Mouse (Mus musculus) frontal cortex, postnatal 10 days (tissue): ENCODE data around the gene Zfp641.

ENCODE experiments used
- DNase-seq, 2 experiments: peaks; one replicate each; pipeline ENCODE4 v3.0.0; 2022; ENCODE audit warnings: low spot score in 2 of 2, mixed read lengths in 1 of 2

Gene Zfp641

DNA sequence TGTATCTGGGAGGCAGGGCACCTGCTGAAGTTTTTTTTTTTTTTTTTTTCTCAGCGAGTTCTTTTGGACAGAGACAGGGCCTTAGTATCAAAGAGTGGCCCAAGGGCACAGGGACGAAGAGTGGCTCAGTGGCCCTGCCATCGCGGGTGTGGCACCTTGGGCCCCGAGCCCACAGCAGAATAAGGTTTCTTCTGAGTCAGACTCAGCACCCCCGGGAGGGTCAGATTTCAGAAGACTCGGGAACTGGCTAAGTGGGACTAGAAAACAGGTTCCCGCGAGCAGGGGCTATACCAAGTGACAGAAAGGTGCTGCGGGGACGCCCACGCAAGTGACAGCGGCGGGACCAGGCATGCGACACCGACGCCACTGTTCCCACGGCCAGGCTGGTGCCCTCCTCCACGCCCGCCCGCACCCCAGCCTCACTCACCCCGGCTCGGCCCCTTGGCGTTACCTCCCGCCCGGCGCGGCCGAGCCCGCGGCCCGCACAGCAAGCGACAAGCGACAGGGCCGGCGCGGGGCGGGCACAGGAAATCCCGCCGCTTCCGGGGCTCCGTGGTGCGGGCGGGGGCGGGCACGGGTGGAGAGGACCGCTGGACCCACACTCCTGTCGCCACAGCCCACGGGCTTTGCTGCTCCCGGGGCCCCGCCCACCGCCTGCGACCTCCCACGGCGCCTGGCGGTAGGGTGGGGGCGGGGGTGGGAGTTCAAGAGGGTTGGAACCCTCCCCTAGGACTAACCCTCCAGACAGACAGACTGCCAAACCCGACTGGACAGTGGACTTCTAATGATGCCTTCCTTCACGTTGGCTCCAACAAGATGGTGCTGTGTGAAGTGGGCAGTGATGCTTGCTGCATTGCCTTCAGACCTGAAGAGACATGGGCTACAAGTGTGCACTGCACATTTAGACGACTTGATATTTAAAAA lies at the start of gene Zfp641:
Zfp641 (minus strand) TSS at position 534 of the 924 bp plus-strand sequence.
- DNase-seq, result peak; percentile 14 to 53

DNA sequence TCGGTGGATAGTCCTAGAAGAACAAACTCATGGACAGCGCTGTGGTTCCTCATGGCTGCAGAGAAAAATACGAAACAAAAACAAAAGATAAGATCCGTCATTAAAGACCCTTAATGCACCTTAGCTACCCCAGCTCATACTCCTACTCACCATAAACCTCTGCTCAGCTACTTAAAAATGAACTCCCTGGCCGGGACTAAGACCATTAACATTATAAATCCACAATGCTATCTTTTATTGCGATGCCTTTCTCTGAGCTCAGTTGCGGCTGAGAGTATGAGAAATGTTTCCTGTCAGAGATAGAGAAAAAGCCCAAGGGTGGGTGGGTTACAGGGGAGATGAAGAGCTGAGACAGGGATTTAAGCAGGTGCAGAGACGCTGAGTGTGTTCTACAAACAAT lies 44.9 kb upstream of the Zfp641 start, which contains the start of gene Olfr284:
Olfr284 (minus strand) TSS at position 101 of the 400 bp plus-strand sequence.
- no peak for DNase-seq

DNA sequence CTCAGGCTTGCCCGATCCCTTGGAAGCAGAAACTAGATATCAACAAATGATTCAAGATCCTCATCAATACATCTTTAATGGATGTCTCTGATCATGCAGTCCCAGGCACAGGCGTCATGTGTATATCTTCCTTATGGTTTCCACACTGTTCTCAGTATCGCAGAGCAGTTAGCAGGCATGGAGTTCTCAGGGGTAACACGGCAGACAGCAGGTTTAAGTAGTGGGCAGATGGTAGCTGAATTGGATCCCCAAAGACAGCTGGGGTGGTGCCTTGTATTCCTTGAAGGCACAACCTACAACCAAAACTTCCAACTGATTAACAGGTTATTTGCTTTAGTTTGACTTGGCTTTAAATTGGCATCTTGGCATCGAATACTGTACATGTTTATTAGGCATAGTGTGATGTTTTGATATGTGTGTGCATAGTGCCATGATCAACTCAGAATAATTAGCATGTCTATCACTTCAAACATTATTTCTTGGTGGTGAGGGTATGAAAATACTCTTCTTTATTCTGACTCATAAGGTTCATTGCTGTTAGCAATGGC lies 21.3 kb upstream of the Zfp641 start, which contains the start of gene Olfr285:
Olfr285 (minus strand) TSS at position 177 of the 548 bp plus-strand sequence.
- DNase-seq, result no peak

DNA sequence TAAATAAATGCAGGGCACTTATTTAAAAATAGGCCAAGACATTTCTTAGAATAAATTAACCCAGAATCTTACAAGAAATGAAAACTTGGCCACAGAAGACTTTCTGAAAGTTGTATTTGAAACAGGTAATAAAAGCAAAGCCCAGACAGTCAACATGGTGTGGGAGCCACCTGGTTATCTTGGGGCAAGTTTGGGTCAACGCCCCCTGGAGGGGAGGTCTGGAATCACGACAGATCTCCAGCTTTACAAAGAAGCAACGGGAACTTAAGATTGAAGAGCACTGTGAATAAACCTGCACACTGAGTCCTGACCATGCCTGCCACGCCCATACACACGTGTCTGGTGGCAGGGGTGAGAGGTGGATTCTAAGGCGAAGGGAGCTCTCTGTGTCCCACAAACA lies 19.7 kb upstream of the Zfp641 start:
- no peak for DNase-seq

DNA sequence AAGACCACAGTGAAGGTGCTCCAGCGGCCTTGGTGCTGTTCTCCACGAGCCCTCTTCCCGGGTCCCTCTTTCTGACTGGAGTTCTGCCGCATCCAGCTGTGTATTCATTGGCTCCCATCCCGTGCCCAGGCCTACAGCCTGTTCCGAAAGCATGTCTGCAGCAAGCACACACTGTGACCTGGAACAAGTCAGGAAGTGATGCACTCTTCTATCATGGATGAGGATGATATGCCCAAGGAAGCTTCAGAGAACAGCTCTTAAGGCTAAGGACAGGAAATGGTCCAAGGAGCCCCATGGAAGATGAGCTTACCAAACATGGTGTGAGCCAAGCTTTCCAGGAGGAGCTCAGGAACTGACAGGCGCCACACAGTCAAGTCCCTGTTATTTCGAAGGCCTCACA lies 2.3 kb downstream of the Zfp641 start:
- no peak for DNase-seq

DNA sequence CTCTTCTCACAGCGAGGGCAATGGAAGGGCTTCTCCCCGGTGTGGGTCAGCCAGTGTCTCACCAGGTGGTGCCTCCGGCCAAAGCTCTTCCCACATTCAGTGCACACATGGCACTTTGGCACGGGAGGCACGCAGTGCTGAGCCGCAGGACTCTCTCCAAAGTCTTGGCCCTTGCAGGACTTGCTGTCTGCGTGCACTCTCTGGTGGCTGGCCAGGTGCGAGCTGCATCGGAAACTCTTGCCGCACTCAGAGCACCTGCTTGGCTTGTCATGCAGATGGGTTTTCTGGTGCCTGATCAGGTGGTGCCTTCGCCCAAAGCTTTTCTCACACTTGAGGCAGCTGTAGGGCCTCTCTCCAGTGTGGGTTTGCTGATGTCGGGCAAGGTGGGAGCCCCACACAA lies 7.4 kb downstream of the Zfp641 start:
- DNase-seq, result no peak

DNA sequence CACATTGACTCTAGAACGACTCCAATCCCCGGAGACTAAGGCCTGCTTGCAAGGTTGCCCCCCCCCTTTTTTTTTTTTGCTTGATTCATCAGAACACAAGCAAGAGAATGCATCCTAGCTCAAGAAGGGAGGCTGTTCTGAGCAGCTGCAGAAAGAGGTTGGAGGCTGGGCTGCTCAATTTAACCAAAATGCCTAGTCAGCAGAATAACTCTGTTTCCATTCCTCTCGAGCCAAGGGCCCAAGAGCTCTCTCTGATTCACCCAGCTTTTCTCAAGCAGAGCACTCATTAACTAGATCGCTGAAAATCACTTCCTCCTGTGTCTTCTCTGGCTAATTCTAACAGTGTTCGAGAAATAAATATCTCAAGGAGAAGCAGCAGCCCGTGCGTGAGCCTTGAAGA lies 9.5 kb downstream of the Zfp641 start:
- no peak for DNase-seq

DNA sequence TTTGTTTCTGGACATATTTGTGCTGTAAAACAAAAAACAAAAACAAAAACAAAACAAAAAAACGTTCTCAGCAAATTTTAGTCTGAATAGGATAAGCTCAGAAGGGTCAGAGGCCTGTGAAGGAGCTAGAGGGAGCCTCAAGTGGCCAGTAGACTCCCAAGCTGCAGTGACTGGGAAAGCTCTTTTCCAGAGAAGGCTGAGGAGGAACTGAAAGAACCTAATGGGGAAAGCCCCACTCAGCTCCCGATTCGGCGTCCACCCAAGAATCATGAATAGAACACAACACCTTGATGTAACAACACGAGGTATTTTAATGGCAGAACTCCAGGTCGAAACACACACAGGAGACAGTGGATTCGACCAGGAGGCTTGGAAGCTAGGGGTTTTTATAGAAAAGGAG lies 38.2 kb downstream of the Zfp641 start:
- DNase-seq, result no peak

DNA sequence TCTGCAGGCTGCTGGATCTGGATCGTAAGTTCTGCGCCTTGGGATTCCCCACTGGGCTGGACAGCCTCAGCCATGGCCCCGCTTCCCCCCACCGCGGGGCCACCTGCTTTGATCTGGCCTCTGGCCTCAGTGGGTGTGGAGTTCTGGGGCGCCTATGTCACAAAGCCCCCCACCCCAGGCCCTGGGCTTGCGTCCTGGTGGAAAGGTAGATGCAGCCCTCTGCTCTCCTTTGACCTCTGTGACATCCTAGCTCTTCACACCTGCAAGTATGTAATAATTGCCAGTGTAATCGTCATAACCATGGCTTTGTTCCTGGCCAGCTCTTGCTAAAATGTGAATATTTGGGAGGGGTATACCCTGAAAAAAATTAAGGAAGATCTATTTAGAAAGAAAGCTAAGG lies 38.8 kb downstream of the Zfp641 start, which contains the start of gene H1fnt:
H1fnt (minus strand) TSS at position 101 of the 400 bp plus-strand sequence.
- no peak for DNase-seq

DNA sequence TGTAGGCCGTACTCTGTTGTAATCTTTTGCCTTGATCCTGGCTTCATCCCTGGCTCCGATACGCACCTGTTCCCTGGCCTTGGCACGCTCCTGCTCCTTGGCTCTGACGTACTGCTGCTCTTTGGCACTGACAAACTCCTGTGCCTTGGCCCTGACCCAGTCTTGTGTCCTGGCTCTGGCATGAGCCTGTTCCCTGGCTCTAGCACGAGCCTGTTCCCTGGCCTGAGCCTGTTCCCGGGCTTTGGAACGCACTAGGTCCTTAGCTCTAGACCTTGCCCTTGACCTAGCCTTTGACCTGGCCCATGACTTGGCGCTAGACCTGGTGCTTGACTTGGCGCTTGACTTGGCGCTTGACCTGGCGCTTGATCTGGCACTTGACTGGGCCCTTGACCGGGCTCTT lies 39.7 kb downstream of the Zfp641 start:
- DNase-seq, result no peak
